Mouse (Mus musculus): ENCODE results near the gene Cdc25b.

- no peak for TF ChIP-seq CTCF (IDR thresholded peaks at IDR 0.05; ENCODE audit: low read depth)
- TF ChIP-seq EP300 (IDR thresholded peaks at IDR 0.05; ENCODE audit: low read depth) = no peak
These were observed 38.4 kb downstream of the Cdc25b start for GRCm38 (mm10) chr2:131225178-131225577.

All from liver, embryonic 14.5 days (tissue).